Comparison of ENCODE assay signal across 15 mouse cellular contexts in the genomic region with DNA sequence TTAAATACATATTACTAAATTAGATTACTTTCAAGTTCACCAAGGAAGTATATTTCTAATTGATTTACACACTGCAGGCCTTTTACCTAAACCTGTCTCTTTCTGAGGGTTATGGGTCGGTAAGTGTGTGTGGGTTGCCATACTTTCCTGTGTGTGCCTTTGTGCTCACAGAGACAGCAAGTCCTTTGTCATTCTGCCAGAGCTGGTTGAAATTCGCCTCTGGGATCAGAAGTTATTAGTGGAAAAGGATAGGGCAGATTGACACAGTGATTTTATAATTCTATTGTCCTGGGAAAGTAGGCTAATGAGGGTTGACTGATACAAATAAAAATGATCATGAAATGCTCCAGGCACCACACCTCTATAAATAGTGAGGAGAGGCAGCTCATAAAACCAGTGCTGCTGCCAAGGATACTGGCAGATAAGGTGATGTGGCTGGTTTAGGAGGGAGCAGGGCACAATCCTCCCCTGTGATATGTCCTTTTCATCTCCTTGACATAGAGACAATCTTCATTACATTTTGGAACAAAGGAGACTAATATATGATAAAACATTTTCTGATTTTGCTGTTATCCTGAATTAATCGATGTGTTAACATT.
DNase-seq lines count a peak whose midpoint lies in the region; ATAC-seq lines count a peak whose summit lies in the region.
"Had no signal": no experiment of that assay in that cellular context is flagged by ENCODE, and none has a peak within 500 bp of the region (broad histone marks: within the 10 kb centered on the region; RNA-seq: fewer than 3 reads in every experiment).

No protein-coding gene starts in this region.

- H3K27me3 ChIP-seq in heart, embryonic 10.5 days (ENCODE audit: insufficient read depth, poor library complexity, severe bottlenecking): no peaks in the 10 kb centered on the region
- no peaks in the 10 kb centered on the region for H3K27me3 ChIP-seq in hindbrain, embryonic 12.5 days
- H3K27me3 ChIP-seq in neural tube, embryonic 14.5 days (ENCODE audit: control insufficient read depth, insufficient read depth, low read length): no peaks in the 10 kb centered on the region
- H3K27me3 ChIP-seq in forebrain, embryonic 16.5 days (replicated peaks; ENCODE audit: control insufficient read depth, insufficient read depth, low read length): no peaks in the 10 kb centered on the region

- H3K9me3 ChIP-seq in heart, embryonic 10.5 days: no peaks in the 10 kb centered on the region
- no peaks in the 10 kb centered on the region for H3K9me3 ChIP-seq in hindbrain, embryonic 12.5 days (replicated peaks)
- no peaks in the 10 kb centered on the region for H3K9me3 ChIP-seq in neural tube, embryonic 14.5 days (ENCODE audit: control insufficient read depth, low read length)
- no peaks in the 10 kb centered on the region for H3K9me3 ChIP-seq in forebrain, embryonic 16.5 days (ENCODE audit: control insufficient read depth, low read length)
- H3K9me3 ChIP-seq: G1E had no signal

- H3K4me1 ChIP-seq in heart, embryonic 10.5 days: no peaks in the 10 kb centered on the region
- no peaks in the 10 kb centered on the region for H3K4me1 ChIP-seq in hindbrain, embryonic 12.5 days
- H3K4me1 ChIP-seq in neural tube, embryonic 14.5 days (ENCODE audit: control insufficient read depth, insufficient read depth, low read length): no peaks in the 10 kb centered on the region
- H3K4me1 ChIP-seq in forebrain, embryonic 16.5 days (replicated peaks; ENCODE audit: control insufficient read depth, insufficient read depth, low read length): no peaks in the 10 kb centered on the region

- H3K9ac ChIP-seq in hindbrain, embryonic 12.5 days: no peak overlapping the region
- H3K9ac ChIP-seq in neural tube, embryonic 14.5 days (replicated peaks; ENCODE audit: low read depth, low read length): no peak overlapping the region
- no peak overlapping the region for H3K9ac ChIP-seq in forebrain, embryonic 16.5 days (replicated peaks; ENCODE audit: low read depth, low read length)
- H3K9ac ChIP-seq: lung, embryonic 14.5 days had no signal

- DNase-seq in heart, adult 18-20 months: peak; percentile 9 to 31
- DNase-seq in heart, embryonic 10.5 days (ENCODE audit: low spot score): no peak
- peak; percentile 55 for DNase-seq in retina, postnatal 1 day
- DNase-seq in retina, embryonic 14.5 days (ENCODE audit: low spot score): no peak
- DNase-seq in left cerebral cortex, postnatal 10 days (ENCODE audit: extremely low spot score in 1 of 2, low spot score in 2 of 2): no peak
- DNase-seq: kidney, postnatal 25 days; liver; lung, embryonic 14.5 days; thymus, postnatal 36 days had no signal

- H3K4me3 ChIP-seq in heart, embryonic 10.5 days: no peak overlapping the region
- no peak overlapping the region for H3K4me3 ChIP-seq in hindbrain, embryonic 12.5 days
- no peak overlapping the region for H3K4me3 ChIP-seq in neural tube, embryonic 14.5 days (ENCODE audit: low read depth, low read length)
- no peak overlapping the region for H3K4me3 ChIP-seq in forebrain, embryonic 16.5 days (replicated peaks; ENCODE audit: low read length)
- H3K4me3 ChIP-seq: left cerebral cortex, adult 2 months had no signal

- H3K27ac ChIP-seq in heart, embryonic 10.5 days: no peak overlapping the region
- H3K27ac ChIP-seq in hindbrain, embryonic 12.5 days: no peak overlapping the region
- H3K27ac ChIP-seq in neural tube, embryonic 14.5 days (ENCODE audit: low read depth, low read length): no peak overlapping the region
- H3K27ac ChIP-seq in forebrain, embryonic 16.5 days (ENCODE audit: low read length): no peak overlapping the region
- H3K27ac ChIP-seq: left cerebral cortex, adult 2 months had no signal

- H3K36me3 ChIP-seq in heart, embryonic 10.5 days: no peaks in the 10 kb centered on the region
- no peaks in the 10 kb centered on the region for H3K36me3 ChIP-seq in hindbrain, embryonic 12.5 days
- H3K36me3 ChIP-seq in neural tube, embryonic 14.5 days (ENCODE audit: control insufficient read depth, insufficient read depth, low read length): no peaks in the 10 kb centered on the region
- H3K36me3 ChIP-seq in forebrain, embryonic 16.5 days (ENCODE audit: control insufficient read depth, insufficient read depth): no peaks in the 10 kb centered on the region
- H3K36me3 ChIP-seq: G1E had no signal

- intact Hi-C loops in left cerebral cortex, postnatal 10 days (cut with DNase I): no loop called here

- ATAC-seq in hindbrain, embryonic 12.5 days (ENCODE audit: low FRiP score): peak; percentile 87
- peak; percentile 81 for ATAC-seq in neural tube, embryonic 14.5 days (ENCODE audit: low read depth)
- ATAC-seq in forebrain, embryonic 16.5 days: no peak
- ATAC-seq: intestine, postnatal 0 days had no signal

- H3K4me2 ChIP-seq in hindbrain, embryonic 12.5 days (replicated peaks): no peak overlapping the region
- no peak overlapping the region for H3K4me2 ChIP-seq in neural tube, embryonic 14.5 days (ENCODE audit: low read depth, low read length)
- H3K4me2 ChIP-seq in forebrain, embryonic 16.5 days (ENCODE audit: low read length): no peak overlapping the region
- H3K4me2 ChIP-seq: lung, embryonic 14.5 days had no signal

- 73% methylated on average over 3 of the region's 3 CpGs for WGBS in heart, embryonic 10.5 days
- 56% methylated on average over 3 of the region's 3 CpGs for WGBS in hindbrain, embryonic 12.5 days
- 46% methylated on average over 3 of the region's 3 CpGs for WGBS in neural tube, embryonic 14.5 days
- 52% methylated on average over 3 of the region's 3 CpGs for WGBS in forebrain, embryonic 16.5 days

Comparison
In these comparisons a context has a peak if more than half of its experiments do, and no peak if none do; other contexts are left out.
1. DNase-seq: peak in heart, adult 18-20 months (2 of 2) and retina, postnatal 1 day (single experiment); none in heart, embryonic 10.5 days (single experiment), retina, embryonic 14.5 days (single experiment) and left cerebral cortex, postnatal 10 days (0 of 2).